Mouse (Mus musculus) lung, postnatal 0 days (tissue): Measurements from ENCODE around the gene Bend5. TPM values are rescaled to one million over a fixed set of nuclear protein-coding genes. Genes with fewer than 3 reads are reported as not detected.

Experiments used
- ATAC-seq: fragments of 200-750 bp; cut with Nextera tagmentation; 2 replicates; pipeline ENCODE4 v1.8.0; 2017; ENCODE audit warnings: moderate library complexity
- DNase-seq: peaks from one replicate; pipeline ENCODE4 v3.0.0-alpha.2; 2016; ENCODE audit warnings: low spot score
- H3K27ac ChIP-seq: fragments of 300-500 bp; sonication (generic); 2 replicates; pipeline ENCODE4 v1.5.1; 2014; ENCODE audit warnings: antibody characterized with exemption, mild to moderate bottlenecking, low read length, mixed read lengths
- H3K27me3 ChIP-seq: fragments of 300-500 bp; sonication (generic); replicated peaks from 2 replicates; pipeline ENCODE4 v1.6.1; 2014; ENCODE audit warnings: low read length, mixed read lengths; ENCODE audit not compliant: insufficient read depth
- H3K36me3 ChIP-seq: fragments of 300-500 bp; sonication (generic); 2 replicates; pipeline ENCODE4 v1.6.1; 2014; ENCODE audit warnings: low read length, mixed read lengths; ENCODE audit not compliant: insufficient read depth
- H3K4me1 ChIP-seq: fragments of 300-500 bp; sonication (generic); 2 replicates; pipeline ENCODE4 v1.6.1; 2014; ENCODE audit warnings: antibody characterized with exemption, low read depth, low read length, mixed read lengths; ENCODE audit not compliant: insufficient read depth
- H3K4me2 ChIP-seq: fragments of 300-500 bp; sonication (generic); replicated peaks from 2 replicates; pipeline ENCODE4 v1.6.1; 2014; ENCODE audit warnings: low read depth, mild to moderate bottlenecking, low read length, moderate library complexity, mixed read lengths
- H3K4me3 ChIP-seq: fragments of 300-500 bp; sonication (generic); 2 replicates; pipeline ENCODE4 v1.5.1; 2014; ENCODE audit warnings: low read depth, low read length
- H3K9ac ChIP-seq: fragments of 300-500 bp; sonication (generic); replicated peaks from 2 replicates; pipeline ENCODE4 v1.6.1; 2014; ENCODE audit warnings: low read depth, mild to moderate bottlenecking
- H3K9me3 ChIP-seq: fragments of 300-500 bp; sonication (generic); 2 replicates; pipeline ENCODE4 v1.6.1; 2016; ENCODE audit warnings: low read length, mixed read lengths
- CTCF ChIP-seq: IDR thresholded peaks from 2 replicates; pipeline ENCODE4 v1.5.1; 2016; ENCODE audit warnings: antibody characterized with exemption, mild to moderate bottlenecking
- EP300 ChIP-seq: IDR thresholded peaks from 2 replicates; pipeline ENCODE4 v1.6.1; 2016; ENCODE audit warnings: antibody characterized with exemption, mild to moderate bottlenecking, control low read depth
- WGBS: fragments of 180-500 bp; shearing (Covaris S2); extraction: QIAGEN DNeasy Blood & Tissue Kit; methylation state at CpG from one replicate; pipeline ENCODE4 v1.1.7; 2014; 5-methylcytosine and 5-hydroxymethylcytosine counted together
- polyA plus RNA-seq: library from polyadenylated mRNA; unstranded; fragments of >200 nt; fragmentation: Nextera tagmentation; extraction: Ambion mirVana; gene quantifications from 2 replicates; pipeline ENCODE4 v1.2.1, GENCODE M21; 2015

The Bend5 gene
- polyA plus RNA-seq, 1 experiment from 2014 or later: 13.3 TPM

GRCm38 (mm10) chr4:111455621-111456020 is 40.8 kb downstream of the Bend5 start:
- 86% methylated on average over 5 of the region's 5 CpGs for WGBS
- no peak for ATAC-seq
- H3K36me3 ChIP-seq: 0 out of 2 replicates have a peak, but pooled peaks cover 5% of the 10 kb centered on the region

GRCm38 (mm10) chr4:111457568-111457967 is 42.8 kb downstream of the Bend5 start:
- DNase-seq (no peak), ATAC-seq (no peak)
- no peak overlapping the region for H3K4me2 ChIP-seq
- no peak overlapping the region for H3K4me3 ChIP-seq
- 84% methylated on average over 5 of the region's 5 CpGs for WGBS
- 0 out of 2 replicates have a peak, but pooled peaks cover 5% of the 10 kb centered on the region for H3K36me3 ChIP-seq
- no peak overlapping the region for H3K27ac ChIP-seq
- H3K9ac ChIP-seq: no peak overlapping the region
- H3K9me3 ChIP-seq: no peaks in the 10 kb centered on the region
- H3K4me1 ChIP-seq: no peaks in the 10 kb centered on the region
- TF ChIP-seq CTCF: no peak
- TF ChIP-seq EP300: no peak
- no peaks in the 10 kb centered on the region for H3K27me3 ChIP-seq

More at GRCm38 (mm10) chr4:111455621-111456020, 40.8 kb downstream of the Bend5 start:
- H3K9me3 ChIP-seq: no peaks in the 10 kb centered on the region
- H3K27me3 ChIP-seq: no peaks in the 10 kb centered on the region
- H3K9ac ChIP-seq: no peak overlapping the region
- H3K4me2 ChIP-seq: no peak overlapping the region
- no peak overlapping the region for H3K4me3 ChIP-seq
- TF ChIP-seq EP300 (no peak), CTCF (no peak)
- no peak overlapping the region for H3K27ac ChIP-seq
- DNase-seq: no peak
- H3K4me1 ChIP-seq: no peaks in the 10 kb centered on the region

- WGBS: 52% methylated on average over 2 of the region's 2 CpGs
- ATAC-seq: peak; percentile 46; the same call in 1 of the 2 replicates
- peak; percentile 59 for DNase-seq
- Histone ChIP-seq H3K9me3 (no peaks in the 10 kb centered on the region), H3K36me3 (no peaks in the 10 kb centered on the region), H3K27me3 (no peaks in the 10 kb centered on the region), H3K4me2 (no peak overlapping the region), H3K27ac (no peak overlapping the region), H3K4me3 (no peak overlapping the region), H3K4me1 (no peaks in the 10 kb centered on the region), H3K9ac (no peak overlapping the region)
- no peak for TF ChIP-seq CTCF
- TF ChIP-seq EP300: no peak
Measured at GRCm38 (mm10) chr4:111467293-111467773, 52.5 kb downstream of the Bend5 start.

- no peaks in the 10 kb centered on the region for H3K4me1 ChIP-seq
- ATAC-seq (no peak), DNase-seq (no peak)
- no peak overlapping the region for H3K27ac ChIP-seq
- H3K4me2 ChIP-seq: no peak overlapping the region
- H3K4me3 ChIP-seq: no peak overlapping the region
- no peak for TF ChIP-seq EP300
- no peak for TF ChIP-seq CTCF
- no peaks in the 10 kb centered on the region for H3K27me3 ChIP-seq
- no peaks in the 10 kb centered on the region for H3K9me3 ChIP-seq
- no peaks in the 10 kb centered on the region for H3K36me3 ChIP-seq
- 77% methylated on average over 4 of the region's 4 CpGs for WGBS
- no peak overlapping the region for H3K9ac ChIP-seq
Measured at GRCm38 (mm10) chr4:111467796-111468195, 53.0 kb downstream of the Bend5 start.

- H3K4me1 ChIP-seq: no peaks in the 10 kb centered on the region
- no peak overlapping the region for H3K9ac ChIP-seq
- ATAC-seq: no peak
- no peak overlapping the region for H3K4me3 ChIP-seq
- no peak for TF ChIP-seq CTCF
- no peak for TF ChIP-seq EP300
- no peaks in the 10 kb centered on the region for H3K36me3 ChIP-seq
- no peaks in the 10 kb centered on the region for H3K9me3 ChIP-seq
- no peaks in the 10 kb centered on the region for H3K27me3 ChIP-seq
- no peak overlapping the region for H3K27ac ChIP-seq
- no peak for DNase-seq
- 71% methylated on average over 2 of the region's 2 CpGs for WGBS
- no peak overlapping the region for H3K4me2 ChIP-seq
Measured at GRCm38 (mm10) chr4:111469847-111470246, 55.0 kb downstream of the Bend5 start.

GRCm38 (mm10) chr4:111471726-111472125 is 56.9 kb downstream of the Bend5 start:
- Histone ChIP-seq H3K27ac (no peak overlapping the region), H3K27me3 (no peaks in the 10 kb centered on the region), H3K36me3 (no peaks in the 10 kb centered on the region), H3K4me2 (no peak overlapping the region), H3K4me3 (no peak overlapping the region), H3K4me1 (no peaks in the 10 kb centered on the region), H3K9ac (no peak overlapping the region), H3K9me3 (no peaks in the 10 kb centered on the region)
- ATAC-seq (no peak), DNase-seq (no peak)
- 59% methylated on average over 3 of the region's 3 CpGs for WGBS
- no peak for TF ChIP-seq EP300
- TF ChIP-seq CTCF: no peak

GRCm38 (mm10) chr4:111472511-111472910 is 57.7 kb downstream of the Bend5 start:
- H3K27ac ChIP-seq: no peak overlapping the region
- no peak overlapping the region for H3K9ac ChIP-seq
- no peak for ATAC-seq
- DNase-seq: no peak
- no peak overlapping the region for H3K4me2 ChIP-seq
- H3K4me1 ChIP-seq: no peaks in the 10 kb centered on the region
- H3K36me3 ChIP-seq: no peaks in the 10 kb centered on the region
- 69% methylated on average over 3 of the region's 3 CpGs for WGBS
- no peak overlapping the region for H3K4me3 ChIP-seq
- no peaks in the 10 kb centered on the region for H3K27me3 ChIP-seq
- no peaks in the 10 kb centered on the region for H3K9me3 ChIP-seq
- TF ChIP-seq CTCF: no peak
- no peak for TF ChIP-seq EP300
